Mouse (Mus musculus): Measurements from ENCODE around the gene Mid1.
"Not testable (repeated sequence)": the region's sequence is repeated elsewhere in the genome, so short reads cannot be mapped to it uniquely, and the experiment has no call there.

The Mid1 gene

DNA sequence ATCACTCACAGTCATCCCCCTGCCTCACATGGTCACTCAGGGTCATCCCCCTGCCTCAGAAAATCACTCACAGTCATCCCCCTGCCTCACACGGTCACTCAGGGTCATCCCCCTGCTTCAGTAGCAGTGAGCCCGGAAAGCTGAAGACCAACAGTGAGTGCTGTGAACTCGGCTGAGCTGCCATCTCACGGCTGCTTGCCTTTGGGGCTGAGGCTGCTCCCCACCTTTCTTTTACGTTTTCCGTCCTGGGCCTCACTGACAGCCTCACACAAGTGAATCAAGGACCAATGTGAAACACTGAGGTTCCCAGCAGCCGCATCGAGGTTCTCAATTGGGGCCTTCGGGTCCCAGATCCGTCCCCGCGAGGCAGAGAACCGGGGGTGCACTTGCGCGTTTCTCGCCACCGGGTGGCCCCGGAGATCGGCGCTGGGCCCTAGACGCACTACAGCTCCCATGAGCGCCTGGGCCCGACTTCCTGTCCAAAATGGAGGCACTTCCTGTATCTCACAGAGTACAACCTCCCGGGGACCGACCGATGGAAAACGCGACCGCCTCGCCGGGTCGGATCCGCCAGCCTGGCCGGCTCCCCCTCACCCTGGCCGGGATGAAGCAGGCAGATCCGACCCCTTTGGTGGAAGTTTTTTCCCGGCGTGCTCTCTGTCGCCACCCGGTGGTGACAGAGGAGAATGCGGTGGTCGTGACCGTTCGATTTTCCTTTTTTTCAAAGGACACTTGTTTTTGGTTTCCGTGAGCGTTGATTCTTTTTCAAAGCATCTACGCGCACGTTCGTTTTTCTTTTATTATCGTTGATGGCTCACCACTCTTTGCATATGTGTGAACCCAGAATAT is 301.7 kb downstream of the Mid1 start:
- DNase-seq (ENCODE audit: low spot score in 2 of 2), result peak; percentile 87 to 92

DNA sequence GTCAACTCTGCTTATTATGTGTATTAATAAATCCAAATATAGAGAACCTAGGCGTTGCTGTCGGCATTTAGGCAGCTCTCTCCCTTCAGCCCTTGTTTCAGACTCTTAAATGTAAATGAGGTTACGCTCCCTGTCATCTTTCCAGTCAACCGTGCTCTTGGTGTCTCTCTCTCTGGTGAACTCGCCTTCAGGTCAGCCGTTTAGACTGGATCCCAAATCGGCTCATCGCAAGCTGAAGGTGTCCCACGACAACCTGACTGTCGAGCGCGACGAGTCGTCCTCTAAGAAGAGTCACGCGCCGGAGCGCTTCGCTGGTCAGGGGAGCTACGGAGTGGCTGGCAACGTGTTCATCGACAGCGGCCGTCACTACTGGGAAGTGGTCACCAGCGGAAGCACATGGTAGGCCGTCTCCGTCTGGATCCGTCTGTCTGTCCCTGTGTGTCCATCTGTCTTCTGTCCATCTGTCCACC is 302.4 kb downstream of the Mid1 start:
- DNase-seq (ENCODE audit: low spot score in 2 of 2), result peak; percentile 76 to 88

DNA sequence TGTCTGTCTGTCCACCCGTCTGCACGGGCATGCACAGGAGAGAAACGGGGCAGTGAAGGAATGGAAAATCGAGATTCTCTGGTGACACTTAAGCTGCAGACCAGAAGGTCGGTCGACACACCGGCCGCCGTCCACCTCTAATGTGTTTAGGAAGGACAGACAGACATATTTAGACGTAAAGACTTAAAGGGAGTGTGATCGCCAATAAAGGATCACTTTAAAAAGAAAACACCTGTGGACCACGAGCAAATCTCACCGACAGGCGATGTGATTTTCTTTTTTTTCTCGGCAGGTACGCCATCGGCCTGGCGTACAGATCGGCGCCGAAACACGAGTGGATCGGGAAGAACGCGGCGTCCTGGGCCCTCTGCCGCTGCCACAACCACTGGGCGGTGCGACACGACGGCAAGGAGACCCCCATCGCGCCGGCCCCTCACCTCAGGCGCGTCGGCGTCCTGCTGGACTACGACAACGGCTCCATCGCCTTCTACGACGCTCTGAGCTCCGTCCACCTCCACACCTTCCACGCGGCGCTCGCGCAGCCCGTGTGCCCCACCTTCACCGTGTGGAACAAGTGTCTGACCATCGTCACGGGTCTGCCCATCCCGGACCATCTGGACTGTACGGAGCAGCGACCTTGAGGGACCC is 303.7 kb downstream of the Mid1 start:
- DNase-seq (ENCODE audit: low spot score in 2 of 2), result peak; percentile 69 to 85

DNA sequence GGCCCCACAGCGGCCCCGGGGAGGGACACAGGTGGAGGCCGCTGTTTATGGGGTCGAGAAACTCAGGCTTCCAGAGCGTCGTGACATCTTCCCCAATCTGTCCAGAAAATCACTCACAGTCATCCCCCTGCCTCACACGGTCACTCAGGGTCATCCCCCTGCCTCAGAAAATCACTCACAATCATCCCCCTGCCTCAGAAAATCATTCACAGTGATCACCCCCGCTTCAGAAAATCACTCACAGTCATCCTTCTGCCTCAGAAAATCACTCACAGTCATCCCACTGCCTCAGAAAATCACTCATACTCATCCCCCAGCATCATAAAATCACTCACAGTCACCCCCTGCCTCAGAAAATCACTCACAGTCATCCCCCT is 304.2 kb downstream of the Mid1 start:
- not testable (repeated sequence) for DNase-seq (ENCODE audit: low spot score in 2 of 2)

DNA sequence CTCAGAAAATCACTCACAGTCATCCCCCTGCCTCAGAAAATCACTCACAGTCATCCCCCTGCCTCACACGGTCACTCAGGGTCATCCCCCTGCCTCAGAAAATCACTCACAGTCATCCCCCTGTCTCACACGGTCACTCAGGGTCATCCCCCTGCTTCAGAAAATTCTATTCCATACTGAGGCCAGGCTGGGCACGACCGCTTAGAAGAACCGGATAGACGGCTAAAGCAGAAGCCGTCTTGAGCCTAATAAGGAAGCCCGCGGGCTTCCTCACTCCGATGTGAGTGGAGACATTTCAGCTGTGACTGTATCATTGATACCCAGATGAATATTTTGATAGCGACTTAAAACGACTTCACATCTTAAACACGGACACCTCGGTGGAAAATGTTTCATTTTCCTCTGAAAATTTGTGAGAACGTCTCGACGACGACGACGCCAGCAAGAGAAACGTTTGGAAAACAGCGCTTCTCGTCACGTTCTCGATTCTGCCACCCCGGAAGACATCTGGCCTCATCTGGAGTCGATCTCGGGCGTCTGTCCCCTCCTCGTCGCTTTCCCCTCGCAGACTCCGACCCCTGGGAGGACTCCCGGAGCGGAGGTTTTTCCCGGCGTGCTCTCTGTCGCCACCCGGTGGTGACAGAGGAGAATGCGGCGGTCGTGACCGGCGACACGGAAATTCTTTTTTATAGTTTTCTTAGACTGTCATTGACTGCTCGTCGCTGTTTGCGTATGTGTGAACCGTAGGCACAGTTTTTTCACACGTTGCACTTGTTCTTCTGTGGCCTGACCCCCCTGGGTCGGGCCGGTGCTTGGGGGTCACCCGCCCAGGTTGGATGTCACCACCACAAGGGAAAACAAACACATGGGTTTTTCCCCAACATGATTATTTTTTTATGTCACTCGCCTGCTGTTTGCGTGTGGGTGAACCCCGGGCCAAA is 305.0 kb downstream of the Mid1 start:
- peak; percentile 82 to 93 for DNase-seq (ENCODE audit: low spot score in 2 of 2)

DNA sequence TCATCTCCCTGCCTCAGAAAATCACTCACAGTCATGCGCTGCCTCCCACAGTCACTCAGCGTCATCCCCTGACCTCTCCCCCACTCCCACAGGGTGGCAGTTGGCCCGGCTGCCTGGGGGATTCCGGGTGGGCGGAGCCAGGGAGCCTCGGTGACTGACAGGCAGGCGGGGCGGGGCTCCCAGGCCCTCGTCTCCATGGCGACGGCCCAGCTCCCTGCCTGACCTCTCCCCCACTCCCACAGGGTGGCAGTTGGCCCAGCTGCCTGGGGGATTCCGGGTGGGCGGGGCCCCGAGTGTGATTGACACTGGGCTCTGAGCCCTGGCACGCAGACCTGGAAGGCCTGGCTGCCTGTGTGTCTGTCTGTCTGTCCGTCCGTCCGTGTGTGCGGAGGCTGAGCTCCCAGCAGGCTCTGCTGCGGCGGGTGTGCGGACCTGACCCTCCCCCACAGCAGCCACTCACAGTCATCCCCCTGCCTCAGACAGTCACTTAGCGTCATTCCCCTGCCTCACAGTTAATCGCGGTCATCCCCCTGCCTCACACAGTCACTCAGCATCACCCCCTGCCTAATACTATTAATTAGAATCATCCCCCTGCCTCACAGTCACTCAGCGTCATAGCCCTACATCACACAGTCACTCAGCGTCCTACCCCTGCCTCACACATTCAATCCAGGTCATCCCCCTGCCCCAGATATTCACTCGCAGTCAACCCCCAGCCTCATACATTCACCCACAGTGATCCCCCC is 306.3 kb downstream of the Mid1 start:
- peak; percentile 96 to 97 for DNase-seq (ENCODE audit: low spot score in 2 of 2)

DNA sequence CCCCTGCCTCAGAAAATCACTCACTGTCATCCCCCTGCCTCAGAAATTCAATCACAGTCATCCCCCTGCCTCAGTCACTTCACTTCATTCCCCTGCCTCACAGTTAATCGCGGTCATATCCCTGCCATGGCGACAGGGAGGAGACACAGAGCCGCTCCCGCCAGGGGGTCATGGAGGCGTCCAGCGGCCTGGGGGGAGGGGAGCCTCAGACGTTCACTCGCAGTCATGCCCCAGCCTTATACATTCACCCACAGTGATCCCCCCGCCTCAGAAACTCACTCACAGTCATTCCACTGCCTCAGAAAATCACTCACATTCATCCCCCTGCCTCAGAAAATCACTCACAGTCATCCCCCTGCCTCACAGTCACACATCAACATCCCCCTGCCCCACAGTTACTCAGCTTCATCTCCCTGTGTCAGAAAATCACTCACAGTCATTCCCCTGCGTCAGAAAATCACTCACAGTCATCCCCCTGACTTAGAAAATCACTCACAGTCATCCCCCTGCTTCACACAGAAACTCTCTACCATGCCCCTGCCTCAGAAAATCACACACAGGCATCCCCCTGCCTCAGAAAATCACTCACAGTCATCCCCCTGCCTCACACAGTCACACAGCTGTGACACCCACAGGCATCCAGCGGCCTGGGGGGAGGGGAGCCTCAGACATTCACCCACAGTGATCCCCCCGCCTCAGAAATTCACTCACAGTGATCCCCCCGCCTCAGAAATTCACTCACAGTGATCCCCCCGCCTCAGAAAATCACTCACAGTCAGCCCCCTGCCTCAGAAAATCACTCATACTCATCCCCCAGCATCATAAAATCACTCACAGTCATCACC is 307.3 kb downstream of the Mid1 start:
- DNase-seq (ENCODE audit: low spot score in 2 of 2), result peak; percentile 58 to 77

DNA sequence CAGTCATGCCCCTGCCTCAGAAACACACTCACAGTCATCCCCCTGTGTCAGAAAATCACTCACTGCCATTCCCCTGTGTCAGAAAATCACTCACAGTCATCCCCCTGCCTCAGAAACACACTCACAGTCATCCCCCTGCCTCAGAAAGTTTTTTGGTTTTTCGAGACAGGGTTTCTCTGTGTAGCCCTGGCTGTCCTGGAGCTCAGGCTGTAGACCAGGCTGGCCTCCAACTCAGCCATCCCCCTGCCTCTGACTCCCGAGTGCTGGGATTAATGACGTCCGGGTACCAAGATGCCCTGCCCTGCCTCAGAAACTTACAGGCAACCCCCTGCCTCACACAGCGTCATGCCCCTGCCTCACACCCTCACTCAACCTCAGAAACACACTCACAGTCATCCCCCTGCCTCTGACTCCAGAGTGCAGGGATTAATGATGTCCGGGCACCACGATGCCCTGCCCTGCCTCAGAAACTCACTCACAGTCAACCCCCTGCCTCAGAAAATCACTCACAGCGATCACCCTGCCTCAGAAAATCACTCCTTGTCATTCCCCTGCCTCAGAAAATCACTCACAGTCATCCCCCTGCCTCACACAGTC is 308.1 kb downstream of the Mid1 start:
- peak; percentile 67 to 77 for DNase-seq (ENCODE audit: low spot score in 2 of 2)

DNA sequence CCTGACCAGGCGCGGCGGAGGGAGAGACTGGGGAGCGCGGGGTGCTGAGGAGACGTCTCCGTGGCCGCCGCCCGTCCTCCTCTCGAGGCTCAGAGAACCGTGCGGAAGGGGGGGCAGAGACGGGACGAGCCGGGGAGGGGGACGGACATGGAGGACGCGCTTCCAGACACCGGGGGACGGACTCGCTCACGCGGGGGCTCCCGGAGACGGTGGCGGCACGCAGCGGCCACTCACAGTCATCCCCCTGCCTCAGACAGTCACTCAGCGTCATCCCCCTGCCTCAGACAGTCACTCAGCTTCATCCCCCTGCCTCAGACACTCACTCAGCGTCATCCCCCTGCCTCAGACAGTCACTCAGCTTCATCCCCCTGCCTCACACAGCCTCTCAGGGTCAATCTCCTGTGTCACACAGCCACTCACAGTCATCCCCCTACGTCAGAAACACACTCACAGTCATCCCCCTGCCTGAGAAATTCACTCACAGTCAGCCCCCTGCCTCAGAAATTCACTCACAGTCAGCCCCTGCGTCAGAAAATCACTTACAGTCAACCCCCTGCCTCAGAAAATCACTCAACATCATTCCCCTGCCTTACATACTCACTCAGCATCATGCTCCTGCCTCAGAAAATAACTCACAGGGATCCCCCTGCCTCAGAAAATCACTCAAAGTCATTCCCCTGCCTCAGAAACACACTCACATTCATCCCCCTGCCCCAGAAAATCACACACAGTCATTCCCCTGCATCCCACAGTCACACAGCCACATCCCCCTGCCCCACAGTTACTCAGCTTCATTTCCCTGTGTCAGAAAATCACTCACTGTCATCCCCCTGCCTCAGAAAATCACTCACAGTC is 309.2 kb downstream of the Mid1 start:
- DNase-seq (ENCODE audit: low spot score in 2 of 2), result peak; percentile 83 to 91

DNA sequence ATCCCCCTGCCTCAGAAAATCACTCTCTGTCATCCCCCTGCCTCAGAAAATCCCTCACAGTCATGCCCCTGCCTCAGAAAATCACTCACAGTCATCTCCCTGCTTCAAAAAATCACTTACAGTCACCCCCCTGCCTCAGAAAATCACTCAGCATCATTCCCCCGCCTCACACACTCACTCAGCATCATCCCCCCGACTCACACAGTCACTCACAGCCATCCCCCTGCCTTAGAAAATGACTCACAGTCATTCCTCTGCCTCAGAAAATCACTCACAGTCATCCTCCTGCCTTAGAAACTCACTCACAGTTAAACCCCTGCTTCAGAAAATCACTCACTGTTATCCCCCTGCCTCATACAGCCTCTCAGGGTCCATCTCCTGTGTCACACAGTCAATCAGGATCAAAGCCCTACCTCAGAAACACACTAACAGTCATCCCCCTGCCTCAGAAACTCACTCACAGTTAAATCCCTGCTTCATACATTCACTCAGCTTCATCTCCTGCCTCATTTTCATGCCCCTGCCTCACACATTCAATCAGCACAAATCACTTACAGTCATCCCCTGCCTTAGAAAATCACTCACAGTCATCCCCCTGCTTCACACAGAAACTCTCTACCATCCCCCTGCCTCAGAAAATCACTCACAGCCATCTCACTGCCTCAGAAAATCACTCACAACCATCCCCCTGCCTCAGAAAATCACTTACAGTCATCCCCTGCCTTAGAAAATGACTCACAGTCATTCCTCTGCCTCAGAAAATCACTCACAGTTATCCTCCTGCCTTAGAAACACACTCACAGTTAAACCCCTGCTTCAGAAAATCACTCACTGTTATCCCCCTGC is 310.1 kb downstream of the Mid1 start:
- DNase-seq (ENCODE audit: low spot score in 2 of 2), result peak; percentile 51 to 71

DNA sequence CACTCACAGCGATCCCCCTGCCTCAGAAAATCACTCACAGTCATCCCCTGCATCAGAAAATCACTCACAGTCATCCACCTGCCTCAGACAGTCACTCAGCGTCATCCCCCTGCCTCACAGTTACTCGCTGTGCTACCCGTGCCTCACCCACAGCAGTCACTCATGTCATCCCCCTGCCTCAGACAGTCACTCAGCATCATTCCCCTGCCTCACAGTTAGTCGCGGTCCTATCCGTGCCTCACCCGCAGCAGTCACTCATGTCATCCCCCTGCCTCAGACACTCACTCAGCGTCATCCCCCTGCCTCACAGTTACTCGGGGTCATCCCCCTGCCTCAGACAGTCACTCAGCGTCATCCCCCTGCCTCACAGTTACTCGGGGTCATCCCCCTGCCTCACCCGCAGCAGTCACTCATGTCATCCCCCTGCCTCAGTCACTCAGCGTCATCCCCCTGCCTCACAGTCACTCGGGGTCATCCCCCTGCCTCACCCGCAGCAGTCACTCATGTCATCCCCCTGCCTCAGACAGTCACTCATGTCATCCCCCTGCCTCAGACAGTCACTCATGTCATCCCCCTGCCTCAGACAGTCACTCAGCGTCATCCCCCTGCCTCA is 311.0 kb downstream of the Mid1 start:
- DNase-seq (ENCODE audit: low spot score in 2 of 2), result peak; percentile 67 to 81

DNA sequence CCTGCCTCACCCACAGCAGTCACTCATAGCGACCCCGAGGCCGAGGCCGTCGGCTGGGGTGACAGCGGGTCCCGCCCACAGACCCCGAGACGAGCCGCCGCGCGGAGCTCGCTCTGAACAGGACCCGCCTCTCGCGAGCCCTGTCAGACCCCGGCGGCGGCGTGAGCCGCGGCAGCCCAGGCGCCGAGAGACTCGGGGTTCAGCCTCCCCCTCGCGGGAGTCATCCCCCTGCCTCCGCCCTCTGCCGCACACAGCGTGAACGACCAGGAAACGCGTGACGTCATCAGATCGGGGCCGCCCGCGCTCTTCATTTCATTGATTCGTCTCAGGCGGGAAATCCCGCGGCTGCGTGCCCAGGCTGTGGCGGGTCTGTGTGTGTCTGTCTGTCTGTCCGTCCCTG is 311.9 kb downstream of the Mid1 start:
- DNase-seq (ENCODE audit: low spot score in 2 of 2), result peak; percentile 87 to 93

DNA sequence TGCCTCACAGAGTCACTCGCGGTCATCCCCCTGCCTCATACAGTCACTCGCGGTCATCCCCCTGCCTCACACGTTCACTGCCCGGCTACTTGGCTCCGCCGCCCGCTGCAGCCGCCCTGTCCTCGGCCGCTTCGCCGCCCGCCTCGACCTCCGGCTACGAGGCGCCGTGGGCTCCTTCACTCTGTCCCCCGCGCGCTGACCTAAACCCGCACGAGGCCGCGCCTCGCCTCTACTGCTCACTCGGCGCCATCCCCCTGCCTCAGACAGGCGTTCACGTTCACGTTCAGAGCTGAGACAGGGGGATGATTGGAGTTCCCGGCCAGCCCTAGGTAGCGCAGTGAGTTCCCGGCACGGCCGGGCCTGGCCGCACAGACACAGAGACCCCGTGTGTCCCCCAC is 312.5 kb downstream of the Mid1 start:
- DNase-seq (ENCODE audit: low spot score in 2 of 2), result peak; percentile 81 to 95

DNA sequence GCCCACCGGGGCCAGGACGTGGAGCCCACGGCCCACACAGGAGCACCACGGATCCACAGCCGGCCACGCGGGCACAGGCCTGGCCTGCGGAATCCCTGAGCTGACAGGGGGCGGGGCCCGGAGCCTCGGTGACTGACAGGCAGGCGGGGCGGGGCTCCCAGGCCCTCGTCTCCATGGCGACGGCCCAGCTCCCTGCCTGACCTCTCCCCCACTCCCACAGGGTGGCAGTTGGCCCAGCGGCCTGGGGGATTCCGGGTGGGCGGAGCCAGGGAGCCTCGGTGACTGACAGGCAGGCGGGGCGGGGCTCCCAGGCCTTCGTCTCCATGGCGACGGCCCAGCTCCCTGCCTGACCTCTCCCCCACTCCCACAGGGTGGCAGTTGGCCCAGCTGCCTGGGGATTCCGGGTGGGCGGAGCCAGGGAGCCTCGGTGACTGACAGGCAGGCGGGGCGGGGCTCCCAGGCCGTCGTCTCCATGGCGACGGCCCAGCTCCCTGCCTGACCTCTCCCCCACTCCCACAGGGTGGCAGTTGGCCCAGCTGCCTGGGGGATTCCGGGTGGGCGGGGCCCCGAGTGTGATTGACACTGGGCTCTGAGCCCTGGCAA is 313.0 kb downstream of the Mid1 start:
- DNase-seq (ENCODE audit: low spot score in 2 of 2), result peak; percentile 100

DNA sequence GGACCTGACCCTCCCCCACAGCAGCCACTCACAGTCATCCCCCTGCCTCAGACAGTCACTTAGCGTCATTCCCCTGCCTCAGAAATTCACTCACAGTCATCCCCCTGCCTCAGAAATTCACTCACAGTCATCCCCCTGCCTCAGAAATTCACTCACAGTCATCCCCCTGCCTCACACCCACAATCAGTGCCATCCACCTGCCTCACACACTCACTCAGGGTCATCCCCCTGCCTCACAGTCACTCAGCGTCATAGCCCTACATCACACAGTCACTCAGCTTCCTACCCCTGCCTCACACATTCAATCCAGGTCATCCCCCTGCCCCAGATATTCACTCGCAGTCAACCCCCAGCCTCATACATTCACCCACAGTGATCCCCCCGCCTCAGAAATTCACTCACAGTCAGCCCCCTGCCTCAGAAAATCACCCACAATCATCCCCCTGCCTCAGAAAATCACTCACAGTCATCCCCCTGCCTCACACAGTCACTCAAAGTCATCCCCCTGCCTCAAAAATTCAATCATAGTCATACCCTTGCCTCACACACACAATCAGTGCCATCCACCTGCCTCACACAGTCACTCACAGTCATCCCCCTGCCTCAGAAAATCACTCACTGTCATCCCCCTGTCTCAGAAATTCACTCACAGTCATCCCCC is 313.7 kb downstream of the Mid1 start:
- not testable (repeated sequence) for DNase-seq (ENCODE audit: low spot score in 2 of 2)

DNA sequence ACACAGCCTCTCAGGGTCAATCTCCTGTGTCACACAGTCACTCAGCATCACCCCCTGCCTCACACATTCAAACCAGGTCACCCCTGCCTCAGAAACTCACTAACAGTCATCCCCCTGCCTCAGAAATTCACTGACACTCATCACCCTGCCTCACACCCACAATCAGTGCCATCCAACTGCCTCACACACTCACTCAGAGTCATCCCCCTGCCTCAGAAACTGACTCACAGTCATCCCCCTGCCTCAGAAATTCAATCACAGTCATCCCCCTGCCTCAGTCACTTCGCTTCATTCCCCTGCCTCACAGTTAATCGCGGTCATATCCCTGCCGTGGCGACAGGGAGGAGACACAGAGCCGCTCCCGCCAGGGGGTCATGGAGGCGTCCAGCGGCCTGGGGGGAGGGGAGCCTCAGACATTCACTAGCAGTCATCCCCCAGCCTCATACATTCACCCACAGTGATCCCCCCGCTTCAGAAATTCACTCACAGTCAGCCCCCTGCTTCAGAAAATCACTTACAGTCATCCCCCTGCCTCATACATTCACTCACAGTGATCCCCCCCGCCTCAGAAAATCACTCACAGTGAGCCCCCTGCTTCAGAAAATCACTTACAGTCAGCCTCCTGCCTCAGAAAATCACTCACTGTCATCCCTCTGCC is 314.4 kb downstream of the Mid1 start:
- DNase-seq (ENCODE audit: low spot score in 2 of 2), result peak; percentile 67 to 85
